Mouse (Mus musculus) embryonic facial prominence, embryonic 11.5 days (tissue): Measurements from ENCODE around the gene Cnot6. TPM values are rescaled to one million over a fixed set of nuclear protein-coding genes. Genes with fewer than 3 reads are reported as not detected.
A peak's percentile ranks its signal among the peaks of the same experiment; 100 is the strongest.

Source experiments
- ATAC-seq: fragments of 200-750 bp; cut with Nextera tagmentation; replicated peaks from 2 replicates; pipeline ENCODE4 v1.8.0; 2017; ENCODE audit warnings: low read depth; ENCODE audit not compliant: insufficient number of reproducible peaks, low FRiP score, low TSS enrichment
- DNase-seq: peaks from one replicate; pipeline ENCODE4 v3.0.0-alpha.2; 2015; ENCODE audit warnings: low spot score
- H3K27ac ChIP-seq: fragments of 300-500 bp; sonication (generic); replicated peaks from 2 replicates; pipeline ENCODE4 v1.5.1; 2014; ENCODE audit warnings: mild to moderate bottlenecking, low read depth, low read length, control low read depth
- H3K27me3 ChIP-seq: fragments of 300-500 bp; sonication (generic); 2 replicates; pipeline ENCODE4 v1.6.1; 2014; ENCODE audit warnings: mild to moderate bottlenecking, low read length, moderate library complexity, mixed read lengths; ENCODE audit not compliant: control insufficient read depth, insufficient read depth
- H3K36me3 ChIP-seq: fragments of 300-500 bp; sonication (generic); replicated peaks from 2 replicates; pipeline ENCODE4 v1.6.1; 2014; ENCODE audit warnings: low read depth, mild to moderate bottlenecking, low read length, moderate library complexity, mixed read lengths; ENCODE audit not compliant: control insufficient read depth, insufficient read depth
- H3K4me1 ChIP-seq: fragments of 300-500 bp; sonication (generic); 2 replicates; pipeline ENCODE4 v1.6.1; 2014; ENCODE audit warnings: low read length, mixed read lengths; ENCODE audit not compliant: control insufficient read depth, insufficient read depth
- H3K4me2 ChIP-seq: fragments of 300-500 bp; sonication (generic); 2 replicates; pipeline ENCODE4 v1.6.1; 2014; ENCODE audit warnings: low read depth, mild to moderate bottlenecking, control low read depth, low read length, moderate library complexity
- H3K4me3 ChIP-seq: fragments of 300-500 bp; sonication (generic); 2 replicates; pipeline ENCODE4 v1.5.1; 2014; ENCODE audit warnings: low read depth, low read length, control low read depth
- H3K9ac ChIP-seq: fragments of 300-500 bp; sonication (generic); replicated peaks from 2 replicates; pipeline ENCODE4 v1.6.1; 2014; ENCODE audit warnings: mild to moderate bottlenecking, control low read depth, low read length
- H3K9me3 ChIP-seq: fragments of 300-500 bp; sonication (generic); replicated peaks from 2 replicates; pipeline ENCODE4 v1.6.1; 2016; ENCODE audit warnings: mild to moderate bottlenecking, low read length, inconsistent platforms, mixed read lengths; ENCODE audit not compliant: control insufficient read depth
- WGBS: fragments of 180-500 bp; shearing (Covaris S2); extraction: QIAGEN DNeasy Blood & Tissue Kit; methylation state at CpG from one replicate; pipeline ENCODE4 v1.1.7; 2014; 5-methylcytosine and 5-hydroxymethylcytosine counted together
- polyA plus RNA-seq: library from polyadenylated mRNA; unstranded; fragments of >200 nt; fragmentation: Nextera tagmentation; extraction: Ambion mirVana; gene quantifications from 2 replicates; pipeline ENCODE4 v1.2.1, GENCODE M21; 2014

The Cnot6 gene
- polyA plus RNA-seq, 1 experiment from 2014 or later, result 56.5 TPM

DNA sequence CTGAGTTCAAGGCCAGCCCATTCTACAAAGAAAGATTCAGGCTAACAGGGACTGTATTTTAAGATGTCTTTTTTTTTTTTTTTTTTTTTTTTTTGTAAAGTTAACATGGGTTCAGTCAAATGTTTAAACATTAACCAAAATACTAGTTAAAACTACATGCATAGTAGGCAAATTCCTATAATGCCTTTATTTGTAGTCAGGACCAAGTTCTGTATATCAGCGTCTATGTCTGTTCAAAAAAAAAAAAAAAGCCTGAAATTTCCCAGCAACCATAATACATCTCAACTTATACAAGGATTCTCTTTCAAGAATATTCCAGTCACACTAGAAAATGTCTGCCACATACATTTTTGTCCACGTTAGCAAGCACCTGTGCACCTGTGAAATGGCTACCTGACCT lies 1.9 kb downstream of the Cnot6 start:
- WGBS, result 83% methylated on average over 2 of the region's 2 CpGs
- no peak for DNase-seq
- peak overlapping the region; percentile 97; the same call in 1 of the 2 replicates for H3K9ac ChIP-seq

DNA sequence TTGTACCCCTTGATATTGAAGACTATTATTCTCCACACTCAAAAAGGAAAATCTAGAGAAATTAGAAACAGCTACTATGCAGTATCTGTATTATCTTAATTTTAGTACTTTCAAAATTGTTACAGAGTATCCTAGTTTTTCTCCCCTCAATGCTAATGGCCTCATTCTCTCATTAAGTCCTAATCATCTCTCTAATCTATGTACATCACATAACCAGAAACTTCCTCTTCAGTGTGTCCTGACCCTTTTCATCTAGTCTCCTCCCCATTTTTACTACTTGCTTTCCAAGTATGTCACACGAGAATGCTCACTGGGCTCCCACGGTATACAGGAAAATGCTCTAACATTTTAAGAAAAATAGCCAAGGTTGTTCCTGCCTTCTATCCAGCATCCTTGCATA lies 4.7 kb downstream of the Cnot6 start:
- no peak overlapping the region for H3K9ac ChIP-seq
- 91% methylated on average over 2 of the region's 2 CpGs for WGBS
- H3K4me1 ChIP-seq, result no peaks in the 10 kb centered on the region
- no peaks in the 10 kb centered on the region for H3K9me3 ChIP-seq
- H3K36me3 ChIP-seq, result 0 out of 2 replicates have a peak, but pooled peaks cover 2% of the 10 kb centered on the region
- H3K27me3 ChIP-seq, result no peaks in the 10 kb centered on the region
- H3K4me2 ChIP-seq, result no peak overlapping the region
- DNase-seq (no peak), ATAC-seq (no peak)
- H3K27ac ChIP-seq, result no peak overlapping the region
- no peak overlapping the region for H3K4me3 ChIP-seq

More for the DNA sequence above, 1.9 kb downstream of the Cnot6 start:
- Histone ChIP-seq H3K4me2 (peak overlapping the region; percentile 47), H3K9me3 (no peaks in the 10 kb centered on the region), H3K36me3 (0 out of 2 replicates have a peak, but pooled peaks cover 2% of the 10 kb centered on the region), H3K4me3 (peak overlapping the region; percentile 76; the same call in 1 of the 2 replicates), H3K4me1 (no peaks in the 10 kb centered on the region), H3K27ac (no peak overlapping the region), H3K27me3 (no peaks in the 10 kb centered on the region)
- ATAC-seq, result no peak

- H3K9me3 ChIP-seq, result no peaks in the 10 kb centered on the region
- H3K4me3 ChIP-seq, result no peak overlapping the region
- no peak overlapping the region for H3K4me2 ChIP-seq
- no peaks in the 10 kb centered on the region for H3K4me1 ChIP-seq
- H3K27me3 ChIP-seq, result no peaks in the 10 kb centered on the region
- DNase-seq (no peak), ATAC-seq (no peak)
- WGBS, result 90% methylated on average over 8 of the region's 8 CpGs
- no peak overlapping the region for H3K27ac ChIP-seq
- peaks cover 14% of the 10 kb centered on the region for H3K36me3 ChIP-seq
- H3K9ac ChIP-seq, result no peak overlapping the region
These were observed 7.7 kb downstream of the Cnot6 start for GRCm38 (mm10) chr11:49704804-49705203.

DNA sequence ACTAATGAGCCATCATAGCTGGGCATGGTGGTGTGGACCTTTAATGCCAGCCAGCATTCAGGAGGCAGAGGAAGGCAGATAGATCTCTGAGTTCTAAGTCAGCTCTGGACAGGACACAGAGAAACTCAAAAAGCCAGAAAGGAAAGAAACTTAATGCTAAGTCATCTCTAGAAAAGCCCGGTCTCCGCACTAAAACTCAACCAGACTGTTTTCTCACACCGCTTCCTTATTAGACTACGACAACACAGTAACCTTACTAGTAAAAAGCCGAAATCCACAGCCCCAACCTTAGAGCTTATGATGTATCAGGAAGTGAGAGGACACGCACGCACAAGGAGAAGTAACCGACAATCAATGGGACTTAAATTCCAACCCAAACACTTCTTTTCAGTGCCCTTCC lies 10.5 kb downstream of the Cnot6 start:
- 99% methylated on average over 8 of the region's 8 CpGs for WGBS
- ATAC-seq, result no peak
- Histone ChIP-seq H3K27ac (no peak overlapping the region), H3K4me1 (no peaks in the 10 kb centered on the region), H3K9me3 (no peaks in the 10 kb centered on the region), H3K27me3 (no peaks in the 10 kb centered on the region), H3K9ac (no peak overlapping the region), H3K4me2 (no peak overlapping the region), H3K36me3 (peaks cover 17% of the 10 kb centered on the region), H3K4me3 (no peak overlapping the region)
- no peak for DNase-seq

DNA sequence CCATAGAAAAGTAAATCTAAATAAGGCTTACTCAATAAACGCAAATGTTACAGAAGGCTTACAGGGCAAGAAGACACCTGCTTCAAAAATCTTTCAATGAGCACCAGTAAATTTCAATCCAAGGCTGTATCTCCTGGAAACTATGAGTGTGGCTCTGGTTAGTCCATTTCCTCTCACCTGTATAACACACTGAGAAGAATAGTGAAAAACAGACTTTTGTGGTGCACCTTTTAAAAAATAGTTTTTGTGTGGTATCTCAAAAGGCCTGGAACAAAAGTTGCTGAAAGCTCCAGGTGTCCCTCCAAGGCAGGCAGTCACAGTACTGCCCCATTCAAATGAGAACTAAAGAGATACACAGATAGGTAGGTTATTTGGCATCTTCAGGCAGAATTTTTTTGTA lies 13.4 kb downstream of the Cnot6 start:
- Histone ChIP-seq H3K9ac (no peak overlapping the region), H3K4me1 (no peaks in the 10 kb centered on the region), H3K27ac (no peak overlapping the region), H3K4me2 (no peak overlapping the region), H3K4me3 (no peak overlapping the region), H3K27me3 (no peaks in the 10 kb centered on the region), H3K9me3 (no peaks in the 10 kb centered on the region), H3K36me3 (peaks cover 14% of the 10 kb centered on the region)
- 92% methylated on average over 1 of the region's 1 CpGs for WGBS
- DNase-seq (no peak), ATAC-seq (no peak)

DNA sequence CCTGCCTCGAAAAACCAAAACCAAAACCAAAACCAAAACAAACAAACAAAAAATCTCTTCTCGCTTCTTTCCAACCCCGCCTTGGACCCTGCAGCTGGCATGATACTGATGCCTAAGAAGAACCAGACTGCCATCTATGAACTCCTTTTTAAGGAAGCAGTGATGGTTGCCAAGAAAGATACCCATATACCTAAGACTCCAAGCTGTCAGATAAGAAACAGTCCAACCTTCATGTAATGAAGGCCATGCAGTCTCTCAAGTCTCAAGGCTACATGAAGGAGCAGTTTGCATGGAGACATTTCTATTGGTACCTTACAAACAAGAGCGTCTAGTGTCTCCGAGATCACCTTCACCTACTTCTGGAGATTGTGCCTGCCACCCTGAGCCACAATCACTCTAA lies 14.7 kb downstream of the Cnot6 start:
- Histone ChIP-seq H3K4me1 (no peaks in the 10 kb centered on the region), H3K36me3 (peaks cover 14% of the 10 kb centered on the region), H3K27ac (no peak overlapping the region), H3K9ac (no peak overlapping the region), H3K4me3 (no peak overlapping the region), H3K27me3 (no peaks in the 10 kb centered on the region), H3K4me2 (no peak overlapping the region), H3K9me3 (no peaks in the 10 kb centered on the region)
- ATAC-seq, result no peak
- 92% methylated on average over 5 of the region's 5 CpGs for WGBS
- no peak for DNase-seq

DNA sequence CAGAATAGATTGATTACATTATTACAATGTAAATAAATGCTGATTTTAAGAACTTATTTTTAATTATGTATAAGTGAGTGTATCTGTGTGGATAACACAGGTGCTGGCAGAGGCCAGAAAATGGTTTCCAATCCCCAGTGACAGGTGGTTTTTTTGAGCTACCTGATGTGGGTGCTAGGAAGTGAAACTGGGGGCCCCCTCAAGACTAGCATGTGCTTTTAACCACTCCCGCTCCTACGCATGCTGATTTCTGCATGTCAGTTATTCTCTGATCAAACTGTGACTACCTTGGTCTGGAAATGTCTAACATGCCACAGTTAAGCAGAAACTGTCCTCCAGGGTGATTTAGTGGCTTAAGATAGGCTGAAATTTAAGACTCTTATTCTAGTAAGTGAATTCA lies 16.1 kb downstream of the Cnot6 start:
- Histone ChIP-seq H3K27ac (no peak overlapping the region), H3K4me1 (no peaks in the 10 kb centered on the region), H3K4me3 (no peak overlapping the region), H3K4me2 (no peak overlapping the region), H3K36me3 (peaks cover 10% of the 10 kb centered on the region), H3K9ac (no peak overlapping the region), H3K27me3 (no peaks in the 10 kb centered on the region), H3K9me3 (no peaks in the 10 kb centered on the region)
- ATAC-seq (no peak), DNase-seq (no peak)
- WGBS, result 96% methylated on average over 2 of the region's 2 CpGs

DNA sequence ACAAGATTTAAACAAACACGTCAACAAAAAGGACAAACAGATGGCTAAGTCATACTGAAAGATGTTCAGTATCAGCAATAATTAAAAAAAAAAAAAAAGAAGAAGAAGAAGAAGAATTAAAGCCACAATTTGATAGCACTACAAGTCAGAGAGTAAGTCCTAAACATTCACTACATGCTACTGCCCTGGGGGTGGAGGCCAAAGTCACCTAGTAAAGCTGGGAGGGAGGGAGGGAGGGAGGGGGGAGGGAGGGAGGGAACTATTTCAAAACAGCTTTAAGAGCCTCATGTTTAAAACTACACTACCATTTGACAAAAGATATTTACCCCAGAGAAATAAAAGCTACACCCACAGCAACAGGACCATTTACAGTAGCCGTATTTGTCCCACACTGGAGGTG lies 16.8 kb downstream of the Cnot6 start:
- DNase-seq (no peak), ATAC-seq (no peak)
- Histone ChIP-seq H3K9ac (no peak overlapping the region), H3K27me3 (no peaks in the 10 kb centered on the region), H3K4me2 (no peak overlapping the region), H3K4me3 (no peak overlapping the region), H3K36me3 (peaks cover 5% of the 10 kb centered on the region), H3K4me1 (no peaks in the 10 kb centered on the region), H3K27ac (no peak overlapping the region), H3K9me3 (no peaks in the 10 kb centered on the region)
- whole genome bisulfite sequencing, result 88% methylated on average over 2 of the region's 2 CpGs
